Mouse (Mus musculus) forebrain, embryonic 15.5 days (tissue): ENCODE results near the gene Rad51b. TPM values are rescaled to one million over a fixed set of nuclear protein-coding genes. Genes with fewer than 3 reads are reported as not detected.

Experiments
- ATAC-seq: fragments of 200-750 bp; cut with Nextera tagmentation; replicated peaks from 2 replicates; pipeline ENCODE4 v1.8.0; 2017; ENCODE audit warnings: mild to moderate bottlenecking, moderate TSS enrichment, moderate library complexity
- H3K27ac ChIP-seq: fragments of 300-500 bp; sonication (generic); replicated peaks from 2 replicates; pipeline ENCODE4 v1.5.1; 2015; ENCODE audit warnings: mild to moderate bottlenecking, inconsistent platforms
- H3K27me3 ChIP-seq: fragments of 300-500 bp; sonication (generic); 2 replicates; pipeline ENCODE4 v1.6.1; 2015; ENCODE audit warnings: inconsistent platforms
- H3K36me3 ChIP-seq: fragments of 300-500 bp; sonication (generic); 2 replicates; pipeline ENCODE4 v1.6.1; 2015; ENCODE audit warnings: mild to moderate bottlenecking, inconsistent platforms
- H3K4me1 ChIP-seq: fragments of 300-500 bp; sonication (generic); 2 replicates; pipeline ENCODE4 v1.6.1; 2015; ENCODE audit warnings: inconsistent platforms
- H3K4me2 ChIP-seq: fragments of 300-500 bp; sonication (generic); replicated peaks from 2 replicates; pipeline ENCODE4 v1.6.1; 2015; ENCODE audit warnings: mild to moderate bottlenecking, inconsistent platforms
- H3K4me3 ChIP-seq: fragments of 300-500 bp; sonication (generic); 2 replicates; pipeline ENCODE4 v1.5.1; 2015; ENCODE audit warnings: mild to moderate bottlenecking, inconsistent platforms
- H3K9ac ChIP-seq: fragments of 300-500 bp; sonication (generic); replicated peaks from 2 replicates; pipeline ENCODE4 v1.6.1; 2015; ENCODE audit warnings: mild to moderate bottlenecking, inconsistent platforms
- H3K9me3 ChIP-seq: fragments of 300-500 bp; sonication (generic); 2 replicates; pipeline ENCODE4 v1.6.1; 2016; ENCODE audit warnings: inconsistent platforms
- whole genome bisulfite sequencing: fragments of 180-500 bp; shearing (Covaris S2); methylation state at CpG from one replicate; pipeline ENCODE4 v1.1.7; 2015; ENCODE audit warnings: mixed read lengths; 5-methylcytosine and 5-hydroxymethylcytosine counted together
- polyA plus RNA-seq: library from polyadenylated mRNA; unstranded; fragments of >200 nt; fragmentation: Nextera tagmentation; extraction: Ambion mirVana; gene quantifications from 2 replicates; pipeline ENCODE4 v1.2.1, GENCODE M21; 2015

Rad51b gene
- polyA plus RNA-seq, 1 experiment from 2014 or later, result 3.0 TPM

DNA sequence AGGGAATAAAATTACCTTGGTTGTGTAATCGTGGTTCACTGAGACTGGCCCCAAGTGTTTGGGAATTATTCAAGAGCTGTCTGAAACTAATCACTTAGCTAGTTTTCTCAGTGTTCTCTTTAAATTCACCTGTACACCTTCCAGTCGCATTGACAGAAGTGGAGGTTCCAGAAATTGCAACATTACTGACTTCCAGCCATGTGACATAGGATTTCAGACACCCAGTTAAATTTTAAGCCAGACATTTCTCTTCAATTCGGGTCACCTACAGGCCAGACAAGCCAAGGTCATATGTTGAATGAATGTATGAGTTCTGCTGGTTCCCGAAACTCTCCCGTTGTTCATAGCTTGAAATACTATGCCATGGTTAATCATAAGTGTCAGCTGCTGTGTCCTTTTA is 260.8 kb downstream of the Rad51b start:
- ATAC-seq, result no peak
- H3K9ac ChIP-seq, result no peak overlapping the region
- H3K27ac ChIP-seq, result no peak overlapping the region
- no peak overlapping the region for H3K4me2 ChIP-seq
- H3K4me1 ChIP-seq, result no peaks in the 10 kb centered on the region
- H3K27me3 ChIP-seq, result no peaks in the 10 kb centered on the region
- WGBS, result 87% methylated on average over 5 of the region's 5 CpGs
- no peaks in the 10 kb centered on the region for H3K9me3 ChIP-seq
- H3K4me3 ChIP-seq, result no peak overlapping the region
- no peaks in the 10 kb centered on the region for H3K36me3 ChIP-seq

DNA sequence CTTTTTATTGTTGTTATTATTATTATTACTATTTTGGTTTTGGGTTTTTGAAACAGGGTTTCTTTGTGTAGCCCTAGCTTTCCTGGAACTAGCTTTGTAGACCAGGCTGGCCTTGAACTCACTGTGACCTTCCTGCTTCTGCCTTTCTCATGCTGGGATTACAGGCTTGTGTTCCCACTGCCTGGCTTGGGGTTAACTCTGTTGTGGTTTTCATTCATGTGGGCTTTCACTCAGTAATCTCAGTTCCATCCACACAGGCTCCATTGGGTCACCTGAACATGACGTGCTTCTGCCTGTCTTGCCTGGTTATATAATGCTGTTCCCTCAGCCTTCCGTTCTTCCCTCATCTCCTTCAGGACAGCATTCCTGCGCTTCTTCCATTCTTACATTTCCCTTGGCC is 261.6 kb downstream of the Rad51b start:
- H3K9me3 ChIP-seq, result no peaks in the 10 kb centered on the region

GRCm38 (mm10) chr12:79559410-79560015 is 262.4 kb downstream of the Rad51b start:
- Histone ChIP-seq H3K9me3 (no peaks in the 10 kb centered on the region), H3K36me3 (no peaks in the 10 kb centered on the region), H3K27me3 (no peaks in the 10 kb centered on the region), H3K4me1 (no peaks in the 10 kb centered on the region), H3K4me2 (no peak overlapping the region), H3K9ac (no peak overlapping the region), H3K4me3 (no peak overlapping the region), H3K27ac (no peak overlapping the region)
- 69% methylated on average over 4 of the region's 4 CpGs for WGBS
- ATAC-seq, result no peak

More for the DNA sequence above, 261.6 kb downstream of the Rad51b start:
- H3K27me3 ChIP-seq, result no peaks in the 10 kb centered on the region
- no peak overlapping the region for H3K27ac ChIP-seq
- no peak overlapping the region for H3K4me2 ChIP-seq
- H3K9ac ChIP-seq, result no peak overlapping the region
- no peak for ATAC-seq
- H3K4me1 ChIP-seq, result no peaks in the 10 kb centered on the region
- 85% methylated on average over 3 of the region's 3 CpGs for WGBS
- no peaks in the 10 kb centered on the region for H3K36me3 ChIP-seq
- H3K4me3 ChIP-seq, result no peak overlapping the region

GRCm38 (mm10) chr12:79560084-79560699 is 263.1 kb downstream of the Rad51b start:
- no peaks in the 10 kb centered on the region for H3K36me3 ChIP-seq
- no peak overlapping the region for H3K4me3 ChIP-seq
- 91% methylated on average over 8 of the region's 8 CpGs for WGBS
- no peaks in the 10 kb centered on the region for H3K4me1 ChIP-seq
- H3K27ac ChIP-seq, result no peak overlapping the region
- no peak for ATAC-seq
- no peaks in the 10 kb centered on the region for H3K27me3 ChIP-seq
- H3K9me3 ChIP-seq, result no peaks in the 10 kb centered on the region
- H3K4me2 ChIP-seq, result no peak overlapping the region
- no peak overlapping the region for H3K9ac ChIP-seq

- H3K4me1 ChIP-seq, result no peaks in the 10 kb centered on the region
- H3K4me3 ChIP-seq, result no peak overlapping the region
- no peaks in the 10 kb centered on the region for H3K9me3 ChIP-seq
- 90% methylated on average over 4 of the region's 4 CpGs for WGBS
- no peak overlapping the region for H3K9ac ChIP-seq
- no peaks in the 10 kb centered on the region for H3K36me3 ChIP-seq
- H3K4me2 ChIP-seq, result no peak overlapping the region
- no peak for ATAC-seq
- no peaks in the 10 kb centered on the region for H3K27me3 ChIP-seq
- H3K27ac ChIP-seq, result no peak overlapping the region
Observed at GRCm38 (mm10) chr12:79560893-79561292, 263.8 kb downstream of the Rad51b start.

DNA sequence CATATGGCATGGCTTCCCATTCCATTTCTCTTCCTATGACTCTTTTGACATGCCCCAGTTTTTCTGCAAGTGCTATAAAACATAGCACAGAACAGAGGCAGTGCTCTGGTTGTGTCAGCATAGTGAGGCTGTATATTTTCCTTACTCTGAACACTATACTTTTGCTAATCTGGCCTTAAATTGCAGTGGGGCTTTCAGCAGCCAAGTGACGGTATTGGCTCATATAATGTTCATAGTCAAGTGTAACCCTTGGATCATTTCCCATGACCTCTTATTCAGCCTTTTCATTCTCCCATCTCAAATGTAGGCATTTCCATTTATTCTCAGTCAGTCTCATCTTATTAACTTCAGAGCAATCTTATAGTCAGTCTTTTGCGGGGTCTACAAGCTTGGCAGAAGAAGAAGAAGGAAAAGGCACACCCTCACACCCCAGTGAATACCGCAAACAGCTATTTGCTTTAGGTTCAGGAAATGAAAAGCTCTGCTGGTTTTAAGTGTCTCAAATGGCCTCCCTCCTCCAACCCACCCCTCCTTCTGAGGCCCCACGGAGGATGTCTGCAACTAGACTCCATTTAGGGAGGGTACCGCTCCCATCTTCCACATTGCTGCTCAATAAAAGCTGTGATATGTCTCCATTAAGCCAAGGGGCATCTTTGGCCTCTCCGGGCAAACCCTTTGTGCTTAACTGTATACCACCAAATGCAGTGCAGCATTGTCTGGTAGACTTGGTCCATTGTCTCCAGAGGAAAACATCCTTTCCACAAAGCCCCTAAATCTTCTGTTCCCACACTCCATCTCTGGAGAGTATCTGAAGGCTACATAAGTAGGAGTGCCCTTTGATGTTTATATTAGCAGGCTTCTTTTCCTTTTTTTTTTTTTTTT is 277.3 kb downstream of the Rad51b start:
- Histone ChIP-seq H3K4me2 (no peak overlapping the region), H3K4me3 (no peak overlapping the region), H3K27me3 (no peaks in the 10 kb centered on the region), H3K4me1 (no peaks in the 10 kb centered on the region), H3K27ac (no peak overlapping the region), H3K36me3 (no peaks in the 10 kb centered on the region), H3K9me3 (no peaks in the 10 kb centered on the region), H3K9ac (no peak overlapping the region)
- 69% methylated on average over 6 of the region's 6 CpGs for WGBS
- ATAC-seq, result no peak

DNA sequence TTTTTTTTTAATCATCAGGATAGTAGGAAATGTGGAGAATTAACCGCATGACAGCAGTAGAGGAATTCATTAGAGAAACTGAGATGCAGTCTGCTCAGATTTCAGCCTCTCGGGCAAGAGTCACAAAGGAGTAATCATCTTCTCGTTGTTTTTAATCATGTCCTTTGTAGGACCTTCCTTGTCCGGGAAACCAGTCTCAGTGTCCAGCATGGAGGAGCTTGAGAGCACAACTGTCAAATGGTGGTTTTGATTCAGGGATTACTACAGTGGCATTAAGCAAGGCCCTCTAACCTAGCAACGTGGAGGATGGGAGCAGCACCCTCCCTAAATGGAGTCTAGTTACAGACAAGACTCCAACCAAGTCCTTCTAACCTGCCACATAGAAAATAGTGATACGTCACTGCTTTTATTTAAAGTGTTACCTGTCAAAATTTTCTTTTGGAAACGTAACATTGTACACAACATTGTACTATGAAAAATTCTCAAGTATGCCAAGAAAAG is 278.0 kb downstream of the Rad51b start:
- no peak overlapping the region for H3K4me3 ChIP-seq
- no peak for ATAC-seq
- H3K36me3 ChIP-seq, result no peaks in the 10 kb centered on the region
- H3K27ac ChIP-seq, result no peak overlapping the region
- H3K9me3 ChIP-seq, result no peaks in the 10 kb centered on the region
- H3K9ac ChIP-seq, result no peak overlapping the region
- WGBS, result 71% methylated on average over 7 of the region's 7 CpGs
- no peaks in the 10 kb centered on the region for H3K4me1 ChIP-seq
- no peak overlapping the region for H3K4me2 ChIP-seq
- H3K27me3 ChIP-seq, result no peaks in the 10 kb centered on the region

DNA sequence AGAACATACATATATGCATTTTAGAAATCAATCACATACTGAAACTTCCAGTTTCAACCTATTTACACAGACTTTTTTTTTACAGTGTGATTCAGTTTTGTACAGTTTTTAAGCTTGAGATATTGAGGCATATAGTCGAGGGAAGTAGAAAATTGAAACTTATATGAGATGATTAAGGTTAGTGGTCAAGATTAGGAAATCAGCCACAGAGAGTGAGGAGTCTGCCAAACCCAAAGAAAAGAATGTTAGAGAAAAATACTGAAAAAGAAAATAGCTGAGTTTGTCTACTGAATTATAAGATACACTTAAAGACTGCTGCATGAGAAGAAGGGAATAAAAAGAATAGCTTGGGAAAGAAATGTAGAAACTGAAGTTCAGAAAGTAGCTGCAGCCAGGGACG is 280.4 kb downstream of the Rad51b start:
- no peaks in the 10 kb centered on the region for H3K27me3 ChIP-seq
- no peaks in the 10 kb centered on the region for H3K9me3 ChIP-seq
- WGBS, result 92% methylated on average over 2 of the region's 2 CpGs
- ATAC-seq, result no peak
- H3K9ac ChIP-seq, result no peak overlapping the region
- H3K4me3 ChIP-seq, result no peak overlapping the region
- no peak overlapping the region for H3K27ac ChIP-seq
- H3K4me2 ChIP-seq, result no peak overlapping the region
- no peaks in the 10 kb centered on the region for H3K36me3 ChIP-seq
- H3K4me1 ChIP-seq, result no peaks in the 10 kb centered on the region

- no peak overlapping the region for H3K9ac ChIP-seq
- 82% methylated on average over 6 of the region's 6 CpGs for WGBS
- no peak overlapping the region for H3K4me3 ChIP-seq
- no peaks in the 10 kb centered on the region for H3K27me3 ChIP-seq
- no peaks in the 10 kb centered on the region for H3K9me3 ChIP-seq
- H3K4me2 ChIP-seq, result no peak overlapping the region
- no peaks in the 10 kb centered on the region for H3K4me1 ChIP-seq
- no peak overlapping the region for H3K27ac ChIP-seq
- H3K36me3 ChIP-seq, result no peaks in the 10 kb centered on the region
- ATAC-seq, result no peak
Observed at GRCm38 (mm10) chr12:79579018-79579585, 282.0 kb downstream of the Rad51b start.

DNA sequence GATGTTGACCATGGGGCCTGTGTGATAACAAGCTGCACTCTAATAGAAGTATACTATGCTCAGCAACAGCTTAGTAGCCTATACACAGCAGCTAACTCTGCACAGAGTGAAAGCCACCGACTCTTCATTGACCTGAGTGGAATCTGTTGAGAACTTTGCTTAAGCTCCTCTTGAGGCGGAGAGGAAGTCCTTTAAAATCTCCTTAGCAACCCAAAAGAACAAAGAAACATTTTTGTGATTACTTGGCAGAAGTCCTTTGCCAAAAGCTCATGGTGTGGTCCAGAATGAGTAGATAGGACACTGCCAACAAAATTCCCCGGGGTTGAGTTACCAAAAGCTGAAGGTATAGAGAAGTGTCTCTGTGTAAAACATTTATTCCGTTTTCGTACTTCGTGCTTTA is 282.8 kb downstream of the Rad51b start:
- H3K9ac ChIP-seq, result no peak overlapping the region
- H3K27me3 ChIP-seq, result no peaks in the 10 kb centered on the region
- 83% methylated on average over 6 of the region's 6 CpGs for WGBS
- H3K36me3 ChIP-seq, result no peaks in the 10 kb centered on the region
- no peak overlapping the region for H3K4me2 ChIP-seq
- no peaks in the 10 kb centered on the region for H3K4me1 ChIP-seq
- no peaks in the 10 kb centered on the region for H3K9me3 ChIP-seq
- no peak overlapping the region for H3K27ac ChIP-seq
- ATAC-seq, result no peak
- H3K4me3 ChIP-seq, result no peak overlapping the region

DNA sequence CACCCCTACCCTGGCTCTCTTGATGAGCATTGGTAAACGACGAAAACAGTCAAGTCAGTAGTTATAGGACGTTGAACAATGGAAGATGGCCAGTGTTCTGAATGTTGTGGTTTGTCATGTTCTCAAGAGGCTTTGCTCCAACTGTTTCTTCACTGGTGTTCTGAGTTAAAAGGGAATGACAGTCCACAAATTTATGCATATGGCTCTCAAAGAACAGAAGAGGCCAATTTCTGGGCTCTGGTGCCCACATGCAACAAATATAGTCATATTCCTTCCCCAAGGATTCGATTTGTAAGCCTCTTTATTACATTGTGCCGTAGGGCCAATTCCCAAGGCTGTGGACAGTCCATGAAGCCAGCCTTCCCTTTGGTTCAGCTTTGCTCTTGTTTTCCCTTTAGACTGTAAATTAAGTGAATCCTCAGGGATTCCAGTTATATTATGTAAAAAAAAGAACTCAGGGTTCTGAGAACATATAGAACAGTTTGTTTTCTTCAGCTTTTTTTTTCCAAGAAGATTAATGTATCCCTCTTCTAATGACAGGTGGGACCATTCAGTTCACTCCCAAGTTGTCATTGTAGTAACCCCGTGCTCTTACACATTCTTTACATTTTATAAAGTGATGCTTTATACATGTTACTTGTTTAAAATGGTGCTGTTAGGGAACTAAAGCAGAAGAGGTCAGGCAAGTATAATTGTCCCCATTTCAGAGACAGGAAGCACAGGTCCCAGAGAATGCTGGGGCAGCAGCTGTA is 287.6 kb downstream of the Rad51b start:
- 88% methylated on average over 6 of the region's 6 CpGs for WGBS
- no peaks in the 10 kb centered on the region for H3K9me3 ChIP-seq

More for the DNA sequence above, 287.6 kb downstream of the Rad51b start:
- Histone ChIP-seq H3K4me1 (no peaks in the 10 kb centered on the region), H3K4me3 (no peak overlapping the region), H3K36me3 (no peaks in the 10 kb centered on the region), H3K27me3 (no peaks in the 10 kb centered on the region), H3K9ac (no peak overlapping the region), H3K4me2 (no peak overlapping the region), H3K27ac (no peak overlapping the region)
- no peak for ATAC-seq
